Mouse (Mus musculus) testis, adult 2 months (tissue): ENCODE measurements around the gene Atpif1. TPM values are rescaled to one million over a fixed set of nuclear protein-coding genes. Genes with fewer than 3 reads are reported as not detected.

Source experiments
- H3K27ac ChIP-seq: fragments of 200-500 bp; 2 replicates; pipeline ENCODE4 v1.5.1; 2012; ENCODE audit warnings: low read depth, low read length; ENCODE audit not compliant: control insufficient read depth, insufficient read depth
- H3K27me3 ChIP-seq: fragments of 200-500 bp; 2 replicates; pipeline ENCODE4 v1.6.1; 2012; ENCODE audit warnings: mild to moderate bottlenecking, low read length, moderate library complexity; ENCODE audit not compliant: control insufficient read depth, insufficient read depth
- H3K36me3 ChIP-seq: fragments of 200-500 bp; 2 replicates; pipeline ENCODE4 v1.6.1; 2012; ENCODE audit warnings: mild to moderate bottlenecking, low read length; ENCODE audit not compliant: control insufficient read depth, insufficient read depth
- H3K4me1 ChIP-seq: fragments of 200-500 bp; 2 replicates; pipeline ENCODE4 v1.6.1; 2012; ENCODE audit warnings: low read length; ENCODE audit not compliant: control insufficient read depth, insufficient read depth
- H3K4me3 ChIP-seq: fragments of 200-500 bp; 2 replicates; pipeline ENCODE4 v1.5.1; 2012; ENCODE audit warnings: low read depth, mild to moderate bottlenecking, low read length, moderate library complexity, mixed read lengths; ENCODE audit not compliant: control insufficient read depth
- CTCF ChIP-seq: fragments of 200-500 bp; IDR thresholded peaks from 2 replicates; pipeline ENCODE4 v1.5.1; 2012; ENCODE audit warnings: low read depth, mild to moderate bottlenecking, inconsistent platforms, low read length, moderate library complexity; ENCODE audit not compliant: control insufficient read depth, insufficient read depth, insufficient replicate concordance
- POLR2A ChIP-seq: fragments of 200-500 bp; IDR thresholded peaks from 2 replicates; pipeline ENCODE4 v1.6.1; 2012; ENCODE audit warnings: low read depth, mild to moderate bottlenecking, inconsistent platforms, low read length, moderate library complexity; ENCODE audit not compliant: control insufficient read depth
- polyA plus RNA-seq: library from polyadenylated mRNA; depleted of rRNA; stranded (reverse); fragments of >200 nt; gene quantifications from 2 replicates; pipeline ENCODE4 v1.2.3, GENCODE M21; 2012

The Atpif1 gene
- polyA plus RNA-seq, 1 experiment: 328 TPM

DNA sequence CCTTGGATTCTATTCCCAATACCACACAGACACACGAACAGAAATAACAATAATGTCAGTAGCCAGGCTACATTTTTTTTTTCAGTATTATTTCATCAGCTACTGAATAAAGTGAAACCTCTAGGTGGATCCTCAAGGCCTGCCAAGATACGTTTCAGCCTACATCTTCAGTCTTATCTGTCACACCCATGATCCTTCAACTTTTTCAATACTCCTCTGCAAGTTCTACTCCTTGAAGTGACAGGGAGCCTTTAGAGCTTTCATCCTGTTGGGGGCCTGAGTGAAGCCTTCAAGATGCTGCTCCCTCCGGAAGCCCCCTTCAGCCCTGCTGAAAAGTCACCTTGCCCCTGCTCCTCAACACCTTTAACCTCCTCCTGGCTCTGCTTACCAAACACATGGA lies 21.4 kb downstream of the Atpif1 start:
- no peaks in the 10 kb centered on the region for H3K27me3 ChIP-seq
- no peaks in the 10 kb centered on the region for H3K36me3 ChIP-seq
- H3K4me3 ChIP-seq: no peak overlapping the region
- H3K27ac ChIP-seq: no peak overlapping the region
- peaks cover 22% of the 10 kb centered on the region for H3K4me1 ChIP-seq
- TF ChIP-seq POLR2A: no peak
- TF ChIP-seq CTCF: no peak

DNA sequence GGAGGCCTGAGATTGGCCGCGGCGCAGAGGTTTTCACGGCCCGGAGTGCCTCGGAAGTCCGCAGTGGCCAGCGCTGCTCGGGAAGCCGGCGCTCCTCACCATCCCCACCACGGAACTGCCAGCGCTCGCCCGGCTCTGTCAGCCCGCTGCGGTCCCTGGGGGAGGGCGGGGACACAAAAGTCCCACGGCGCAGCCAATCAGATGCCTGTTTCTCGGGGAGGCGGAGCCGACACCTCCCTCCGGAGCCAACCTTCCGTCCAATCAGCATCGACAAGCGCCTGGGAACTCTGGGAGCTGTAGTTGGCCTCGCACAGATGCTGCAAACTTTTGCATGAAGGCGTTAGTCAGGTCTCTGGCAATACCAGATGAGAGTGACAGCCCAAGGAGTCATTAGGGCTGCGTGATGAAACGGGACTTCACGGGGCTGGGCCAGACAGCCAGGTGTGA lies 23.1 kb downstream of the Atpif1 start, which contains the start of gene Sesn2:
Gene Sesn2 (minus strand): TSS at position 150 of the 447 bp plus-strand sequence.
- no peaks in the 10 kb centered on the region for H3K27me3 ChIP-seq
- TF ChIP-seq POLR2A: peak; percentile 98
- no peak for TF ChIP-seq CTCF
- H3K36me3 ChIP-seq: no peaks in the 10 kb centered on the region
- peak within 1 kb of the TSS; percentile 80 for H3K27ac ChIP-seq
- peak within 1 kb of the TSS; percentile 86 for H3K4me3 ChIP-seq
- peaks cover 22% of the 10 kb centered on the region for H3K4me1 ChIP-seq

DNA sequence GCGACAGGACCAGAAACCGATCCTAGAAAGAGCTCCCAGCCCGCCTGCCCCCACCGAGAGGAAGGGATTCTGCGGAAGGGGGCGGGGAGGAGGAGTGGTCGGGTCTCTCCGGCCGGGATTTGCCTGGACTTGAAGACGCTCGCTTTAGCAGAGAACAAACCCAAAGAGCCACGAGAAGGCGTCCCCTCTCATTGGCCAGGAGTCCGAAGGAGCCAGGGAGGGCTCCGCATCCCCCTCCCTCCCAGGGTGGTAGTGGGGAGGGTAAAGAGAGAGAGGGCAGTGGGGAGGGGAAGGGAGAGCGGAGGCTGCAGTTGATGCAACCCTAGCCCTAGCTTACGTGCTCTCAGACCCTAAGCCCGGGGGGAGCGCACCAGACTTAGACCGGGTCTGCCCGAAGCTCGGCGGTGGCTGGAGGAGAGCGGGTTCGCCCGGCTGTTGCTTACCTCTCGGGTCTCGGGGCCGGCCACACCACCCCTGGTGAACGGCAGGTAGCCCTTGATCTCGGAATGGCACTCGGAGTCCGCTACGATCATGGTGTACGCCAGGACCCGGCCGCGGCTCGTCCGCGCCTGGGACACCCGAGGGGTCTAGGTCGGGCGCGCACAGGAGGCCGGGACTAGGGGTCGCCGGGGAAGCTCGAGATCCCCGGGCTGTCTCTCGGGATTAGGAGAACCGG lies 23.7 kb downstream of the Atpif1 start:
- Histone ChIP-seq H3K4me1 (peaks cover 20% of the 10 kb centered on the region), H3K27me3 (no peaks in the 10 kb centered on the region), H3K36me3 (no peaks in the 10 kb centered on the region), H3K4me3 (peak overlapping the region; percentile 86), H3K27ac (peak overlapping the region; percentile 80)
- TF ChIP-seq CTCF (no peak), POLR2A (no peak)

DNA sequence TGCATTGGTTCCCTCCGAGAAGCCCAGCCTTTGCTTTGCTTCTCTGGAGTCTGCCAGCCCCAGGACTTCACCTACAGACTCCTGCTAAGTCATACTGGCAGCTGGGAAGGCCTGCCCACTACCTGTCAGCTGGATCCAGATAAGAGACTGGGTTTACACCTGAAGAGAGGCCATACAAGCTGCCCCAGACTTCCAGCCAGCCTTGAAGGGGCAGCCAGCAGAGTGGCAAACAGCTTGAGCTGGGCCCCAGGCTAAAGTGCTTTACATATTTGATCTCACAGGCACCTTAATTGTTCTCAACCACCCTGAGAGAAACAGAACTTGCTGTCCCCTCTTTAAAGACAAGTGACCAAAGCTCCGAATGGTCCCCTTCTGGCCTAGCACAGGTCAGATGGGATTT lies 26.2 kb downstream of the Atpif1 start:
- H3K4me1 ChIP-seq: peaks cover 13% of the 10 kb centered on the region
- H3K27ac ChIP-seq: no peak overlapping the region
- no peak overlapping the region for H3K4me3 ChIP-seq
- H3K27me3 ChIP-seq: no peaks in the 10 kb centered on the region
- no peak for TF ChIP-seq CTCF
- no peak for TF ChIP-seq POLR2A
- no peaks in the 10 kb centered on the region for H3K36me3 ChIP-seq

DNA sequence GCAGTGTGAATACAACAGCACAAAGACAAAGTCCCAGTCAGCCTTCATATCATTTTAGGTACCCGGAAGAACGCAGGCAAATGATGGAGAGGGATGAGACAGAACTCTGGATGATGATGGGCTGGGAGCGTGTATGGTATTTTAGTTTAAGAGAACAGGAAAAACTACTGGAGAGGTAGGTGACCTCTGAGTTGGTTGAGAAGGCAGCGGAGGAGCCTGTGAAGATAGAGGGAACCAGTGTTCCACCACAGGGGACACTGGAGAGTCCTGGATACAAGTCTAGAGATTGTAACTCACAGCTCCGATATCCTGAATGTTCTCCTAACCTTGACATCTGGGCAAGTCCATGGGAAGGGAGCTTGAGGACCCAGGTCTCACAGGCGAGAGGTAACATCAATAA lies 27.2 kb downstream of the Atpif1 start:
- Histone ChIP-seq H3K27me3 (no peaks in the 10 kb centered on the region), H3K36me3 (no peaks in the 10 kb centered on the region), H3K4me3 (no peak overlapping the region), H3K4me1 (peaks cover 13% of the 10 kb centered on the region), H3K27ac (no peak overlapping the region)
- TF ChIP-seq POLR2A: no peak
- TF ChIP-seq CTCF: no peak

DNA sequence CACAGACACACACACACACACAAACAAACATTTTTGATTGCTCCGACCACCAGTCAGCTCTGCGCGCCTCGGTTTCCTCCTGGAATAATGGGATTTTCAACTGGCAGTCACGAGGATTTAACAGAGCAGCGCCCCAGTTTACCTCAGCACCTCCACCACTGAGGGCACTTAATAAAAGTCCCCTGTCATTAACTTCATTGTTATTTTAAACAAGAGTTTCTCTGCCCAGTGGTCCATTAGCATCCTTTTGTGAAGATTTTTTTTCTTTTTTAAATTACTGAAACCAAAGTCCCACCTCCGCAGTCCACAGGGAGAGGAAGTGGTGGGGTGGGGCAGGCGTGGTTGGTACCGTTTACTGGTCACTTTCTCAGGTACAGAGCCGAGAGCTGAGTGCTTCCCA lies 27.7 kb downstream of the Atpif1 start:
- TF ChIP-seq POLR2A: no peak
- no peak for TF ChIP-seq CTCF
- no peaks in the 10 kb centered on the region for H3K36me3 ChIP-seq
- H3K4me1 ChIP-seq: peaks cover 11% of the 10 kb centered on the region
- no peak overlapping the region for H3K27ac ChIP-seq
- no peaks in the 10 kb centered on the region for H3K27me3 ChIP-seq
- H3K4me3 ChIP-seq: no peak overlapping the region

DNA sequence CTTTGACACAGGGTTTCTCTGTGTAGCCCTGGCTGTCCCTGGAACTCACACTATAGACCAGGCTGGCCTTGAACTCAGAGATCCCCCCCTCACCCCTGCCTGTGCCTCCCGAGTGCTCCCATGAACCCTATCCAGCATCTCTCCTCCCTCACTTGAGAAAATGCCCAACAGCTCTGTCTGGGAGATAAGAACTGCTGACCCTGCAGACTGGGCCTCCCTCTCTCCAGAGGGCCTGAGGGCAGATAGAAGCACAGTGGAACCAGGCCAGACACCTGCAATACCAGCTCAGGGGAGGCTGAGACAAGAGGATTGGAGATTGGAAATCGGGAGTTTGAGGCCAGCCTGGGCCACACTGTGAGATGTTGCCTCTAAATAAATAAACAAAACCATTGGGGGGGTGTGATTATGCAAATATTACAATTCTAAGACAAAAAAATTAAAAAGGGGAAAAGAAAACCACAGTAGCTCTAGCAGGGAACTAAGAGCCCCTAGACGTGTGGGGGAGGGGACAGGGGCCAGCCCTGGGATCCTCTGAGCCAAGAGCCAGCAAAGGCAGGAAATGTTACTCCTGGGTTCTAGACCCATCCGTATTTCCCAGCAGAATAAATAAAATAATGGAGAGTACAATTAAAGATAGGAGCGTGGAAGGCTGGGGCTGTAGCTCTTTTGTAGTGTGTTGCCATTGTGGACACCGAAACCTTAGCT lies 28.3 kb downstream of the Atpif1 start:
- Histone ChIP-seq H3K27ac (no peak overlapping the region), H3K4me3 (no peak overlapping the region), H3K36me3 (no peaks in the 10 kb centered on the region), H3K27me3 (no peaks in the 10 kb centered on the region), H3K4me1 (peaks cover 7% of the 10 kb centered on the region)
- no peak for TF ChIP-seq POLR2A
- no peak for TF ChIP-seq CTCF
